Mouse (Mus musculus) liver, embryonic 16.5 days (tissue): Measurements from ENCODE around the gene Pitpnb. TPM values are rescaled to one million over a fixed set of nuclear protein-coding genes. Genes with fewer than 3 reads are reported as not detected.

Source experiments
- ATAC-seq: fragments of 200-750 bp; cut with Nextera tagmentation; 2 replicates; pipeline ENCODE4 v1.8.0; 2017; ENCODE audit warnings: low read depth, mild to moderate bottlenecking, moderate number of reproducible peaks, moderate library complexity
- H3K27ac ChIP-seq: fragments of 300-500 bp; sonication (generic); 2 replicates; pipeline ENCODE4 v1.5.1; 2014; ENCODE audit warnings: mild to moderate bottlenecking, low read length
- H3K27me3 ChIP-seq: fragments of 300-500 bp; sonication (generic); 2 replicates; pipeline ENCODE4 v1.6.1; 2014; ENCODE audit warnings: low read depth, low read length, mixed read lengths; ENCODE audit not compliant: control insufficient read depth, insufficient read depth
- H3K36me3 ChIP-seq: fragments of 300-500 bp; sonication (generic); 2 replicates; pipeline ENCODE4 v1.6.1; 2014; ENCODE audit warnings: mild to moderate bottlenecking; ENCODE audit not compliant: control insufficient read depth, insufficient read depth
- H3K4me1 ChIP-seq: fragments of 300-500 bp; sonication (generic); 2 replicates; pipeline ENCODE4 v1.6.1; 2014; ENCODE audit warnings: low read depth, low read length, mixed read lengths; ENCODE audit not compliant: control insufficient read depth
- H3K4me2 ChIP-seq: fragments of 300-500 bp; sonication (generic); 2 replicates; pipeline ENCODE4 v1.6.1; 2014; ENCODE audit warnings: low read depth, low read length, mixed read lengths
- H3K4me3 ChIP-seq: fragments of 300-500 bp; sonication (generic); 2 replicates; pipeline ENCODE4 v1.5.1; 2014; ENCODE audit warnings: low read depth, mild to moderate bottlenecking, low read length
- H3K9ac ChIP-seq: fragments of 300-500 bp; sonication (generic); 2 replicates; pipeline ENCODE4 v1.6.1; 2014; ENCODE audit warnings: low read depth, low read length
- H3K9me3 ChIP-seq: fragments of 300-500 bp; sonication (generic); replicated peaks from 2 replicates; pipeline ENCODE4 v1.6.1; 2016; ENCODE audit warnings: low read length; ENCODE audit not compliant: control insufficient read depth
- WGBS: fragments of 180-500 bp; shearing (Covaris S2); extraction: QIAGEN DNeasy Blood & Tissue Kit; methylation state at CpG from one replicate; pipeline ENCODE4 v1.1.7; 2014; ENCODE audit not compliant: insufficient replicate concordance; 5-methylcytosine and 5-hydroxymethylcytosine counted together
- polyA plus RNA-seq: library from polyadenylated mRNA; unstranded; fragments of >200 nt; fragmentation: Nextera tagmentation; extraction: Ambion mirVana; gene quantifications from 2 replicates; pipeline ENCODE4 v1.2.1, GENCODE M21; 2015

The Pitpnb gene
- polyA plus RNA-seq, 1 experiment from 2014 or later, result 31.6 TPM

GRCm38 (mm10) chr5:111361846-111362245 lies 31.3 kb downstream of the Pitpnb start:
- H3K27me3 ChIP-seq, result no peaks in the 10 kb centered on the region
- H3K9ac ChIP-seq, result no peak overlapping the region
- no peak overlapping the region for H3K4me2 ChIP-seq
- H3K4me3 ChIP-seq, result no peak overlapping the region
- peaks cover 27% of the 10 kb centered on the region for H3K36me3 ChIP-seq
- WGBS, result 79% methylated on average over 7 of the region's 7 CpGs
- H3K9me3 ChIP-seq, result no peaks in the 10 kb centered on the region
- ATAC-seq, result no peak
- H3K4me1 ChIP-seq, result no peaks in the 10 kb centered on the region
- H3K27ac ChIP-seq, result no peak overlapping the region

- H3K4me2 ChIP-seq, result no peak overlapping the region
- 71% methylated on average over 6 of the region's 6 CpGs for WGBS
- ATAC-seq, result no peak
- H3K27me3 ChIP-seq, result no peaks in the 10 kb centered on the region
- H3K9me3 ChIP-seq, result no peaks in the 10 kb centered on the region
- no peaks in the 10 kb centered on the region for H3K4me1 ChIP-seq
- no peak overlapping the region for H3K9ac ChIP-seq
- no peak overlapping the region for H3K27ac ChIP-seq
- peaks cover 25% of the 10 kb centered on the region for H3K36me3 ChIP-seq
- H3K4me3 ChIP-seq, result no peak overlapping the region
These were observed 33.0 kb downstream of the Pitpnb start for GRCm38 (mm10) chr5:111363446-111364062.

- H3K27ac ChIP-seq, result no peak overlapping the region
- H3K4me2 ChIP-seq, result no peak overlapping the region
- H3K9ac ChIP-seq, result no peak overlapping the region
- H3K36me3 ChIP-seq, result peaks cover 27% of the 10 kb centered on the region
- WGBS, result 42% methylated on average over 3 of the region's 3 CpGs
- H3K9me3 ChIP-seq, result no peaks in the 10 kb centered on the region
- ATAC-seq, result no peak
- no peak overlapping the region for H3K4me3 ChIP-seq
- no peaks in the 10 kb centered on the region for H3K27me3 ChIP-seq
- no peaks in the 10 kb centered on the region for H3K4me1 ChIP-seq
These were observed 34.0 kb downstream of the Pitpnb start for GRCm38 (mm10) chr5:111364533-111364932.

- H3K4me3 ChIP-seq, result no peak overlapping the region
- H3K9me3 ChIP-seq, result no peaks in the 10 kb centered on the region
- no peaks in the 10 kb centered on the region for H3K27me3 ChIP-seq
- no peak overlapping the region for H3K9ac ChIP-seq
- H3K36me3 ChIP-seq, result peaks cover 17% of the 10 kb centered on the region
- WGBS, result 87% methylated on average over 5 of the region's 5 CpGs
- no peak overlapping the region for H3K4me2 ChIP-seq
- ATAC-seq, result no peak
- no peak overlapping the region for H3K27ac ChIP-seq
- no peaks in the 10 kb centered on the region for H3K4me1 ChIP-seq
These were observed 35.6 kb downstream of the Pitpnb start for GRCm38 (mm10) chr5:111366140-111366539.

GRCm38 (mm10) chr5:111367937-111368517 lies 37.5 kb downstream of the Pitpnb start:
- peaks cover 27% of the 10 kb centered on the region for H3K36me3 ChIP-seq

GRCm38 (mm10) chr5:111368576-111368975 lies 38.0 kb downstream of the Pitpnb start:
- H3K36me3 ChIP-seq, result peaks cover 30% of the 10 kb centered on the region
- H3K9ac ChIP-seq, result no peak overlapping the region
- H3K27me3 ChIP-seq, result no peaks in the 10 kb centered on the region
- H3K27ac ChIP-seq, result no peak overlapping the region
- no peaks in the 10 kb centered on the region for H3K9me3 ChIP-seq
- WGBS, result 90% methylated on average over 5 of the region's 5 CpGs
- ATAC-seq, result no peak
- H3K4me1 ChIP-seq, result no peaks in the 10 kb centered on the region
- no peak overlapping the region for H3K4me3 ChIP-seq
- H3K4me2 ChIP-seq, result no peak overlapping the region

More at GRCm38 (mm10) chr5:111367937-111368517, 37.5 kb downstream of the Pitpnb start:
- H3K27me3 ChIP-seq, result no peaks in the 10 kb centered on the region
- H3K4me3 ChIP-seq, result no peak overlapping the region
- no peak overlapping the region for H3K9ac ChIP-seq
- no peak overlapping the region for H3K4me2 ChIP-seq
- 82% methylated on average over 11 of the region's 11 CpGs for WGBS
- no peak for ATAC-seq
- no peaks in the 10 kb centered on the region for H3K4me1 ChIP-seq
- H3K9me3 ChIP-seq, result no peaks in the 10 kb centered on the region
- H3K27ac ChIP-seq, result no peak overlapping the region

- WGBS, result 80% methylated on average over 4 of the region's 4 CpGs
- H3K4me1 ChIP-seq, result no peaks in the 10 kb centered on the region
- peaks cover 42% of the 10 kb centered on the region for H3K36me3 ChIP-seq
- H3K4me2 ChIP-seq, result no peak overlapping the region
- H3K27ac ChIP-seq, result no peak overlapping the region
- H3K9ac ChIP-seq, result no peak overlapping the region
- no peak for ATAC-seq
- H3K4me3 ChIP-seq, result no peak overlapping the region
- no peaks in the 10 kb centered on the region for H3K27me3 ChIP-seq
- H3K9me3 ChIP-seq, result no peaks in the 10 kb centered on the region
These were observed 45.1 kb downstream of the Pitpnb start for GRCm38 (mm10) chr5:111375616-111376015.

- no peaks in the 10 kb centered on the region for H3K27me3 ChIP-seq
- no peaks in the 10 kb centered on the region for H3K9me3 ChIP-seq
- peaks cover 42% of the 10 kb centered on the region for H3K36me3 ChIP-seq
- 89% methylated on average over 24 of the region's 24 CpGs for WGBS
- no peak overlapping the region for H3K4me2 ChIP-seq
- H3K9ac ChIP-seq, result no peak overlapping the region
- no peak overlapping the region for H3K4me3 ChIP-seq
- no peaks in the 10 kb centered on the region for H3K4me1 ChIP-seq
- no peak for ATAC-seq
- H3K27ac ChIP-seq, result no peak overlapping the region
These were observed 45.9 kb downstream of the Pitpnb start for GRCm38 (mm10) chr5:111376276-111377020.
